Mouse (Mus musculus): ENCODE results near the gene Esrrg. TPM values are rescaled to one million over a fixed set of nuclear protein-coding genes. Genes with fewer than 3 reads are reported as not detected.

Esrrg gene
- polyA plus RNA-seq, 1 experiment from 2014 or later, result 1.2 TPM

- 44% methylated on average over 5 of the region's 5 CpGs for WGBS
- ATAC-seq (ENCODE audit: insufficient number of reproducible peaks, low FRiP score, low TSS enrichment, low read depth), result no peak
- no peak overlapping the region for H3K27ac ChIP-seq (replicated peaks; ENCODE audit: low read depth, low read length)
Observed at GRCm38 (mm10) chr1:187672446-187672845, 63.9 kb downstream of the Esrrg start.

GRCm38 (mm10) chr1:187674771-187675186, 66.2 kb downstream of the Esrrg start:
- no peak overlapping the region for H3K27ac ChIP-seq (replicated peaks; ENCODE audit: low read depth, low read length)
- peaks cover 26% of the 10 kb centered on the region for H3K4me1 ChIP-seq (ENCODE audit: control insufficient read depth, insufficient read depth, low read length)
- H3K4me3 ChIP-seq (ENCODE audit: low read depth, low read length), result no peak overlapping the region

More at GRCm38 (mm10) chr1:187672446-187672845, 63.9 kb downstream of the Esrrg start:
- no peaks in the 10 kb centered on the region for H3K9me3 ChIP-seq (ENCODE audit: control insufficient read depth, low read length)
- H3K4me2 ChIP-seq (ENCODE audit: low read depth, severe bottlenecking), result no peak overlapping the region
- peaks cover 26% of the 10 kb centered on the region for H3K4me1 ChIP-seq (ENCODE audit: control insufficient read depth, insufficient read depth, low read length)
- H3K9ac ChIP-seq (ENCODE audit: low read length), result no peak overlapping the region
- no peaks in the 10 kb centered on the region for H3K36me3 ChIP-seq (ENCODE audit: control insufficient read depth, insufficient read depth, low read length)
- H3K27me3 ChIP-seq (ENCODE audit: control insufficient read depth, insufficient read depth, low read length), result no peaks in the 10 kb centered on the region
- DNase-seq (ENCODE audit: low spot score), result no peak
- H3K4me3 ChIP-seq (ENCODE audit: low read depth, low read length), result no peak overlapping the region

GRCm38 (mm10) chr1:187676626-187677025, 68.0 kb downstream of the Esrrg start:
- Histone ChIP-seq H3K4me3 (ENCODE audit: low read depth, low read length) (no peak overlapping the region), H3K4me2 (ENCODE audit: low read depth, severe bottlenecking) (peak overlapping the region; percentile 17; the same call in 1 of the 2 replicates), H3K4me1 (ENCODE audit: control insufficient read depth, insufficient read depth, low read length) (peaks cover 26% of the 10 kb centered on the region), H3K27me3 (ENCODE audit: control insufficient read depth, insufficient read depth, low read length) (no peaks in the 10 kb centered on the region), H3K27ac (replicated peaks; ENCODE audit: low read depth, low read length) (no peak overlapping the region), H3K9me3 (ENCODE audit: control insufficient read depth, low read length) (no peaks in the 10 kb centered on the region), H3K9ac (ENCODE audit: low read length) (no peak overlapping the region), H3K36me3 (ENCODE audit: control insufficient read depth, insufficient read depth, low read length) (no peaks in the 10 kb centered on the region)
- WGBS, result 32% methylated on average over 10 of the region's 10 CpGs
- peak; percentile 56 for DNase-seq (ENCODE audit: low spot score)
- ATAC-seq (ENCODE audit: insufficient number of reproducible peaks, low FRiP score, low TSS enrichment, low read depth), result no peak

More at GRCm38 (mm10) chr1:187674771-187675186, 66.2 kb downstream of the Esrrg start:
- no peak overlapping the region for H3K4me2 ChIP-seq (ENCODE audit: low read depth, severe bottlenecking)
- H3K9ac ChIP-seq (ENCODE audit: low read length), result no peak overlapping the region
- H3K9me3 ChIP-seq (ENCODE audit: control insufficient read depth, low read length), result no peaks in the 10 kb centered on the region
- H3K27me3 ChIP-seq (ENCODE audit: control insufficient read depth, insufficient read depth, low read length), result no peaks in the 10 kb centered on the region
- 0 out of 2 replicates have a peak, but pooled peaks have one; percentile 64 for ATAC-seq (ENCODE audit: insufficient number of reproducible peaks, low FRiP score, low TSS enrichment, low read depth)
- WGBS, result 12% methylated on average over 10 of the region's 10 CpGs
- H3K36me3 ChIP-seq (ENCODE audit: control insufficient read depth, insufficient read depth, low read length), result no peaks in the 10 kb centered on the region
- peak; percentile 52 for DNase-seq (ENCODE audit: low spot score)

GRCm38 (mm10) chr1:187679246-187679645, 70.7 kb downstream of the Esrrg start:
- H3K9me3 ChIP-seq (ENCODE audit: control insufficient read depth, low read length), result no peaks in the 10 kb centered on the region
- no peak overlapping the region for H3K4me2 ChIP-seq (ENCODE audit: low read depth, severe bottlenecking)
- no peak overlapping the region for H3K9ac ChIP-seq (ENCODE audit: low read length)
- peaks cover 17% of the 10 kb centered on the region for H3K4me1 ChIP-seq (ENCODE audit: control insufficient read depth, insufficient read depth, low read length)
- H3K27me3 ChIP-seq (ENCODE audit: control insufficient read depth, insufficient read depth, low read length), result no peaks in the 10 kb centered on the region
- ATAC-seq (ENCODE audit: insufficient number of reproducible peaks, low FRiP score, low TSS enrichment, low read depth) (no peak), DNase-seq (ENCODE audit: low spot score) (no peak)
- no peak overlapping the region for H3K4me3 ChIP-seq (ENCODE audit: low read depth, low read length)
- H3K36me3 ChIP-seq (ENCODE audit: control insufficient read depth, insufficient read depth, low read length), result no peaks in the 10 kb centered on the region
- no peak overlapping the region for H3K27ac ChIP-seq (replicated peaks; ENCODE audit: low read depth, low read length)
- 76% methylated on average over 1 of the region's 1 CpGs for WGBS

- ATAC-seq (ENCODE audit: insufficient number of reproducible peaks, low FRiP score, low TSS enrichment, low read depth), result no peak
- H3K9me3 ChIP-seq (ENCODE audit: control insufficient read depth, low read length), result no peaks in the 10 kb centered on the region
- H3K36me3 ChIP-seq (ENCODE audit: control insufficient read depth, insufficient read depth, low read length), result no peaks in the 10 kb centered on the region
- no peak overlapping the region for H3K4me3 ChIP-seq (ENCODE audit: low read depth, low read length)
- no peak for DNase-seq (ENCODE audit: low spot score)
- no peaks in the 10 kb centered on the region for H3K4me1 ChIP-seq (ENCODE audit: control insufficient read depth, insufficient read depth, low read length)
- no peak overlapping the region for H3K4me2 ChIP-seq (ENCODE audit: low read depth, severe bottlenecking)
- WGBS, result 93% methylated on average over 4 of the region's 4 CpGs
- H3K27me3 ChIP-seq (ENCODE audit: control insufficient read depth, insufficient read depth, low read length), result no peaks in the 10 kb centered on the region
- no peak overlapping the region for H3K9ac ChIP-seq (ENCODE audit: low read length)
- H3K27ac ChIP-seq (replicated peaks; ENCODE audit: low read depth, low read length), result no peak overlapping the region
Observed at GRCm38 (mm10) chr1:187684519-187684918, 75.9 kb downstream of the Esrrg start.

GRCm38 (mm10) chr1:187691846-187692525, 83.4 kb downstream of the Esrrg start:
- ATAC-seq (ENCODE audit: insufficient number of reproducible peaks, low FRiP score, low TSS enrichment, low read depth), result no peak
- H3K4me3 ChIP-seq (ENCODE audit: low read depth, low read length), result no peak overlapping the region

GRCm38 (mm10) chr1:187694865-187695264, 86.3 kb downstream of the Esrrg start:
- Histone ChIP-seq H3K9me3 (ENCODE audit: control insufficient read depth, low read length) (no peaks in the 10 kb centered on the region), H3K4me1 (ENCODE audit: control insufficient read depth, insufficient read depth, low read length) (0 out of 2 replicates have a peak, but pooled peaks cover 3% of the 10 kb centered on the region), H3K4me2 (ENCODE audit: low read depth, severe bottlenecking) (no peak overlapping the region), H3K9ac (ENCODE audit: low read length) (no peak overlapping the region), H3K36me3 (ENCODE audit: control insufficient read depth, insufficient read depth, low read length) (no peaks in the 10 kb centered on the region), H3K4me3 (ENCODE audit: low read depth, low read length) (no peak overlapping the region), H3K27ac (replicated peaks; ENCODE audit: low read depth, low read length) (no peak overlapping the region), H3K27me3 (ENCODE audit: control insufficient read depth, insufficient read depth, low read length) (no peaks in the 10 kb centered on the region)
- no peak for DNase-seq (ENCODE audit: low spot score)
- no peak for ATAC-seq (ENCODE audit: insufficient number of reproducible peaks, low FRiP score, low TSS enrichment, low read depth)
- 42% methylated on average over 4 of the region's 4 CpGs for WGBS

More at GRCm38 (mm10) chr1:187691846-187692525, 83.4 kb downstream of the Esrrg start:
- H3K4me1 ChIP-seq (ENCODE audit: control insufficient read depth, insufficient read depth, low read length), result 0 out of 2 replicates have a peak, but pooled peaks cover 3% of the 10 kb centered on the region
- no peak for DNase-seq (ENCODE audit: low spot score)
- no peak overlapping the region for H3K4me2 ChIP-seq (ENCODE audit: low read depth, severe bottlenecking)
- no peaks in the 10 kb centered on the region for H3K36me3 ChIP-seq (ENCODE audit: control insufficient read depth, insufficient read depth, low read length)
- 87% methylated on average over 11 of the region's 11 CpGs for WGBS
- no peaks in the 10 kb centered on the region for H3K9me3 ChIP-seq (ENCODE audit: control insufficient read depth, low read length)
- no peak overlapping the region for H3K27ac ChIP-seq (replicated peaks; ENCODE audit: low read depth, low read length)
- H3K9ac ChIP-seq (ENCODE audit: low read length), result no peak overlapping the region
- H3K27me3 ChIP-seq (ENCODE audit: control insufficient read depth, insufficient read depth, low read length), result no peaks in the 10 kb centered on the region

- H3K9ac ChIP-seq (ENCODE audit: low read length), result no peak overlapping the region
- 0 out of 2 replicates have a peak, but pooled peaks cover 3% of the 10 kb centered on the region for H3K4me1 ChIP-seq (ENCODE audit: control insufficient read depth, insufficient read depth, low read length)
- no peak overlapping the region for H3K4me2 ChIP-seq (ENCODE audit: low read depth, severe bottlenecking)
- H3K4me3 ChIP-seq (ENCODE audit: low read depth, low read length), result no peak overlapping the region
- no peaks in the 10 kb centered on the region for H3K36me3 ChIP-seq (ENCODE audit: control insufficient read depth, insufficient read depth, low read length)
- H3K9me3 ChIP-seq (ENCODE audit: control insufficient read depth, low read length), result no peaks in the 10 kb centered on the region
- no peaks in the 10 kb centered on the region for H3K27me3 ChIP-seq (ENCODE audit: control insufficient read depth, insufficient read depth, low read length)
- ATAC-seq (ENCODE audit: insufficient number of reproducible peaks, low FRiP score, low TSS enrichment, low read depth) (no peak), DNase-seq (ENCODE audit: low spot score) (no peak)
- no peak overlapping the region for H3K27ac ChIP-seq (replicated peaks; ENCODE audit: low read depth, low read length)
- WGBS, result 90% methylated on average over 9 of the region's 9 CpGs
Observed at GRCm38 (mm10) chr1:187698201-187698600, 89.6 kb downstream of the Esrrg start.
